Mouse (Mus musculus) liver, adult 2 months (tissue): ENCODE measurements at regions not wholly inside any gene's neighbourhood (a gene's known extent, or its start where the extent isn't known, plus 50 kb on each side); places are given as distances from the start of the nearest gene placed in this dataset.

Source experiments
- DNase-seq: peaks from one replicate; pipeline ENCODE4 v3.0.0-alpha.2; 2011; ENCODE audit warnings: low read depth, low spot score; ENCODE audit errors: extremely low read depth
- H3K27ac ChIP-seq: fragments of 200-500 bp; replicated peaks from 2 replicates; pipeline ENCODE4 v1.5.1; 2012; ENCODE audit warnings: low read depth, mild to moderate bottlenecking, control low read depth, inconsistent platforms, low read length; ENCODE audit not compliant: insufficient read depth
- H3K27me3 ChIP-seq: fragments of 200-500 bp; 2 replicates; pipeline ENCODE4 v1.6.1; 2012; ENCODE audit warnings: mild to moderate bottlenecking, moderate library complexity, low read length, inconsistent platforms; ENCODE audit not compliant: control insufficient read depth, insufficient read depth
- H3K36me3 ChIP-seq: fragments of 200-500 bp; 2 replicates; pipeline ENCODE4 v1.6.1; 2012; ENCODE audit warnings: low read length, inconsistent platforms; ENCODE audit not compliant: control insufficient read depth, insufficient read depth
- H3K4me1 ChIP-seq: fragments of 200-500 bp; 2 replicates; pipeline ENCODE4 v1.6.1; 2011; ENCODE audit warnings: low read length; ENCODE audit not compliant: control insufficient read depth, insufficient read depth
- H3K4me3 ChIP-seq: fragments of 200-500 bp; 2 replicates; pipeline ENCODE4 v1.5.1; 2011; ENCODE audit warnings: low read depth, mild to moderate bottlenecking, control low read depth, low read length, moderate library complexity; ENCODE audit not compliant: insufficient read depth
- H3K79me2 ChIP-seq: fragments of 200-500 bp; 2 replicates; pipeline ENCODE4 v1.6.1; 2012; ENCODE audit warnings: inconsistent platforms, mild to moderate bottlenecking, low read length, moderate library complexity; ENCODE audit not compliant: control insufficient read depth, insufficient read depth
- H3K9ac ChIP-seq: fragments of 200-500 bp; 2 replicates; pipeline ENCODE4 v1.6.1; 2012; ENCODE audit warnings: low read depth, mild to moderate bottlenecking, control low read depth, inconsistent platforms, low read length
- CTCF ChIP-seq: fragments of 200-500 bp; IDR thresholded peaks from 2 replicates; pipeline ENCODE4 v1.5.1; 2011; ENCODE audit warnings: low read depth, low read length, control low read depth
- POLR2A ChIP-seq: fragments of 200-500 bp; IDR thresholded peaks from 2 replicates; pipeline ENCODE4 v1.6.1; 2011; ENCODE audit warnings: low read length, control low read depth; ENCODE audit not compliant: insufficient read depth; ENCODE audit errors: extremely low read depth
- WGBS: fragments of 180-500 bp; shearing (Covaris S2); methylation state at CpG from one replicate; pipeline ENCODE4 v1.1.7; 2018; 5-methylcytosine and 5-hydroxymethylcytosine counted together

DNA sequence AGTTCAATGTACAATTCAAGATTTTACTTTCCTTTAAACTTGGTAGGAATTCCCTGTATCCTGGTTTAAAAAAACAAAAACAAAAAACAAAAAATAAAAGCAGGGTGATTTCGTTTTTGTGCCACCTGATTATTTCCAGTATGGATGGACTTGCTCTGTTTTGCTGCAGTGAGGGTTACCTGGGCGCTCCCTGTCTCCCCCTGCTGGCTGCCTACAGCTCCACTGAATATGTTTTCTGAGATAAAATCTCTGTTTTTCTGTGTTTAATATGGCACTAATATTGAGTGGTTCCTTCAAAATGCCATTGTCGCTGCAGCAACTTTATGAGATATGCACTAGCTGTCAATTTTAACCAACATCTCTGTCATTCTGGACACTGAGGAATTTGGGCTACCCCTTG, 720.3 kb upstream of the Adgra3 start:
- Histone ChIP-seq H3K79me2 (no peaks in the 10 kb centered on the region), H3K4me1 (no peaks in the 10 kb centered on the region), H3K27ac (no peak overlapping the region), H3K36me3 (no peaks in the 10 kb centered on the region), H3K27me3 (no peaks in the 10 kb centered on the region), H3K9ac (no peak overlapping the region), H3K4me3 (no peak overlapping the region)
- no peak for DNase-seq
- no peak for TF ChIP-seq POLR2A
- TF ChIP-seq CTCF: peak; percentile 40
- 60% methylated on average over 3 of the region's 3 CpGs for WGBS

DNA sequence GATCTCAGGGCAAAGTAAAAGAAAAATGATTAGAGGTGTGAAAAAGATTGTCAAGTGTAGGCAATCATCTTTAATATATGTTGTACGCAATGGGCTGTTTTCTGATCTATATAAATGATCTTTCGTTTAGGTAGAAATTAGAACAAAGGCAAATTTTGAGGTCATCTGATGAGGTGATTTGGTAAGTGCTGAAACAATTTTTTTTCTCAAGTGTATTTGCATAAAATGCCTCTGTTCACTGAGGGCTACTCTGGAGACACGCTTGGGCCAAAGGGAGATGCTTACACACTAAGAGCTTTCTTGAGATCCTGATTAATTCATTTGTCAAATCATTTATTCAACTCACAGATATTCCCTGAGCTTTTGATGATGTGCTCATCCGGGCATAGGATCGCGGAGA, 719.4 kb upstream of the Adgra3 start:
- TF ChIP-seq POLR2A (no peak), CTCF (no peak)

DNA sequence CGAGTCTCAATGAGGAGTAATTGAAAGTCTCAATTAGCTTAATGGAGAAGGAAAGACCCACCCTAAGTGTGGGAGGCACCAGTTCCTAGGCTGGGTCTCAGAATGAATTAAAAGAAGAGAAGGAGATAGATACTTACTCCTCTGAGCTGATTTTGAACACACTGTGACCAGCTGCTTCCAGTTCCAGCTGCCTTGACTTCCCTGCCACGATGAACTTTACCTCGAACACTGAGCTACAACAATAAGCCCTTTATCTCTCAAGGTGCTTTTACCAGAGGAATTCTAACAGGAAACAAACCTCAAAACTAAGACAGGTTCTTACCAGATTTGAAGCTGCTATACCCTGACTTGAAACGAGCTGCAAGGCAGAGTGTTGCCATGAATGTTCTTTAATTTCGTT, 703.5 kb upstream of the Adgra3 start:
- no peak overlapping the region for H3K9ac ChIP-seq
- DNase-seq: no peak

More for the DNA sequence above, 719.4 kb upstream of the Adgra3 start:
- H3K27me3 ChIP-seq: no peaks in the 10 kb centered on the region
- H3K79me2 ChIP-seq: no peaks in the 10 kb centered on the region
- H3K4me3 ChIP-seq: no peak overlapping the region
- H3K9ac ChIP-seq: no peak overlapping the region
- no peak overlapping the region for H3K27ac ChIP-seq
- H3K36me3 ChIP-seq: no peaks in the 10 kb centered on the region
- no peaks in the 10 kb centered on the region for H3K4me1 ChIP-seq
- WGBS: 84% methylated on average over 6 of the region's 6 CpGs
- no peak for DNase-seq

GRCm38 (mm10) chr5:50760386-50760785, 701.6 kb upstream of the Adgra3 start:
- TF ChIP-seq POLR2A (no peak), CTCF (no peak)
- 72% methylated on average over 3 of the region's 3 CpGs for WGBS
- Histone ChIP-seq H3K79me2 (no peaks in the 10 kb centered on the region), H3K27ac (no peak overlapping the region), H3K4me3 (no peak overlapping the region), H3K27me3 (no peaks in the 10 kb centered on the region), H3K4me1 (no peaks in the 10 kb centered on the region), H3K9ac (no peak overlapping the region), H3K36me3 (no peaks in the 10 kb centered on the region)
- no peak for DNase-seq

More for the DNA sequence above, 703.5 kb upstream of the Adgra3 start:
- Histone ChIP-seq H3K4me3 (no peak overlapping the region), H3K36me3 (no peaks in the 10 kb centered on the region), H3K4me1 (no peaks in the 10 kb centered on the region), H3K27me3 (no peaks in the 10 kb centered on the region), H3K79me2 (no peaks in the 10 kb centered on the region), H3K27ac (no peak overlapping the region)
- no peak for TF ChIP-seq POLR2A
- 68% methylated on average over 5 of the region's 5 CpGs for WGBS

DNA sequence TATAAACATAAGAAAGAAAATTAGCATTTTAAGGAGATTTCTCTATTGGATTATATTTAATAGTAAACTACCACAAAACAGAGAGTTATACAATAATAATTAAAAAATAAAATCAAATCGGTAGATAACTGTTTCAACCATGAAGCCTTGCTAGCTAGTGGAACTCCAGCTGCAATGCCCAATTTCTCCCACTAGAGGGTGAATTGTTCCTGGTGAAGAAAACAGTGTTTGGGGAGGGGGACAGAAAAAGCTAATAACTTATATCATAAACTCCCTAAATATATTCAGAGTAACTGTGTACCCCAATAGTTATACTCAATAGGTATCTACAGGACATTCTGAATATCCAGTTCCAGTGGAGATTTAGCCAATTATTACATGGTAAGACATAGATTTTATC, 694.0 kb upstream of the Adgra3 start:
- 37% methylated on average over 1 of the region's 1 CpGs for WGBS
- H3K36me3 ChIP-seq: no peaks in the 10 kb centered on the region
- H3K4me3 ChIP-seq: no peak overlapping the region
- H3K27ac ChIP-seq: no peak overlapping the region
- H3K9ac ChIP-seq: no peak overlapping the region
- TF ChIP-seq CTCF (peak; percentile 42), POLR2A (no peak)
- H3K27me3 ChIP-seq: no peaks in the 10 kb centered on the region
- H3K4me1 ChIP-seq: no peaks in the 10 kb centered on the region
- DNase-seq: peak; percentile 9
- no peaks in the 10 kb centered on the region for H3K79me2 ChIP-seq

- 71% methylated on average over 3 of the region's 3 CpGs for WGBS
- Histone ChIP-seq H3K27me3 (no peaks in the 10 kb centered on the region), H3K9ac (no peak overlapping the region), H3K36me3 (no peaks in the 10 kb centered on the region), H3K79me2 (no peaks in the 10 kb centered on the region), H3K4me1 (no peaks in the 10 kb centered on the region), H3K4me3 (no peak overlapping the region), H3K27ac (no peak overlapping the region)
- no peak for DNase-seq
- TF ChIP-seq POLR2A (no peak), CTCF (no peak)
Measured at GRCm38 (mm10) chr5:50751358-50751757, 692.6 kb upstream of the Adgra3 start.
